Mouse (Mus musculus): ENCODE data around the gene Mgll.

DNA sequence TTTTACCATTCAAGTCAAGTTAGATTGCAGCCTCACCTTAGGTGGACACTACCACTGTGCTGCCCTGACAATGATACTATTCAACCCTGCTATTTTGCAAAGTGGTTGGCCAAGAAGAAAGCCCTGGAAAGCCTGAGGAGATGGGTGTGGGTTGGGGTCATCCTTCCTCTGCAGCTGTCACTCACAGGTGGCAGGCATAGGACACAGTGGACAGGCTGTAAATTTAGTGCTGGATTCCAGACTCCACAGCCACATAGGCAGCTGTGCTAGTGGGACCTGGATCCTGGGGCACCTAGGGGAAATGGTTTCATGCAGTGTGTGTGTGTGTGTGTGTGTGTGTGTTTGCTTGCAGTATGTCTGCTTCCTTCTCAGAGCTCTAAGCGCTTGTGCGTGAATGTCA, 1.3 kb upstream of the Mgll start:
- TF ChIP-seq POLR2A (IDR thresholded peaks at IDR 0.05; ENCODE audit: borderline replicate concordance, control insufficient read depth, low read depth, low read length): no peak
- no peak for TF ChIP-seq CTCF (IDR thresholded peaks at IDR 0.05; ENCODE audit: control insufficient read depth, insufficient read depth, low read length)
